Mouse (Mus musculus) lung, embryonic 14.5 days (tissue): ENCODE results near the gene Gm29666. TPM values are rescaled to one million over a fixed set of nuclear protein-coding genes. Genes with fewer than 3 reads are reported as not detected.

Source experiments
- ATAC-seq: fragments of 200-750 bp; cut with Nextera tagmentation; 2 replicates; pipeline ENCODE4 v1.8.0; 2017; ENCODE audit warnings: mild to moderate bottlenecking, moderate TSS enrichment, moderate library complexity; ENCODE audit not compliant: insufficient read depth
- DNase-seq: peaks from one replicate; pipeline ENCODE4 v3.0.0-alpha.2; 2015
- H3K27ac ChIP-seq: fragments of 300-500 bp; sonication (generic); 2 replicates; pipeline ENCODE4 v1.5.1; 2014; ENCODE audit warnings: low read depth, mild to moderate bottlenecking, moderate library complexity
- H3K27me3 ChIP-seq: fragments of 300-500 bp; sonication (generic); 2 replicates; pipeline ENCODE4 v1.6.1; 2014; ENCODE audit warnings: low read length, control low read depth; ENCODE audit not compliant: insufficient read depth
- H3K36me3 ChIP-seq: fragments of 300-500 bp; sonication (generic); 2 replicates; pipeline ENCODE4 v1.6.1; 2014; ENCODE audit warnings: control low read depth; ENCODE audit not compliant: insufficient read depth
- H3K4me1 ChIP-seq: fragments of 300-500 bp; sonication (generic); 2 replicates; pipeline ENCODE4 v1.6.1; 2014; ENCODE audit warnings: antibody characterized with exemption, control low read depth; ENCODE audit not compliant: insufficient read depth
- H3K4me2 ChIP-seq: fragments of 300-500 bp; sonication (generic); 2 replicates; pipeline ENCODE4 v1.6.1; 2014; ENCODE audit warnings: mild to moderate bottlenecking
- H3K4me3 ChIP-seq: fragments of 300-500 bp; sonication (generic); 2 replicates; pipeline ENCODE4 v1.5.1; 2014; ENCODE audit warnings: low read depth, low read length
- H3K9ac ChIP-seq: fragments of 300-500 bp; sonication (generic); 2 replicates; pipeline ENCODE4 v1.6.1; 2014
- H3K9me3 ChIP-seq: fragments of 300-500 bp; sonication (generic); 2 replicates; pipeline ENCODE4 v1.6.1; 2016; ENCODE audit warnings: low read depth, low read length, control low read depth
- CTCF ChIP-seq: IDR thresholded peaks from 2 replicates; pipeline ENCODE4 v1.5.1; 2016; ENCODE audit warnings: antibody characterized with exemption, low read depth
- WGBS: fragments of 180-500 bp; shearing (Covaris S2); extraction: QIAGEN DNeasy Blood & Tissue Kit; methylation state at CpG from one replicate; pipeline ENCODE4 v1.1.7; 2014; 5-methylcytosine and 5-hydroxymethylcytosine counted together
- polyA plus RNA-seq: library from polyadenylated mRNA; unstranded; fragments of >200 nt; fragmentation: Nextera tagmentation; extraction: Ambion mirVana; gene quantifications from 2 replicates; pipeline ENCODE4 v1.2.1, GENCODE M21; 2014

Gene Gm29666
- 0.47 and 0.63 TPM in 2 replicates for polyA plus RNA-seq

GRCm38 (mm10) chr15:84919938-84920337 is at the start of gene Gm29666:
Gm29666 (minus strand) TSS chr15:84920038.
- DNase-seq = no peak
- Histone ChIP-seq H3K4me3 (no peak within 1 kb of the TSS), H3K9ac (no peak within 1 kb of the TSS), H3K36me3 (no peaks in the 10 kb centered on the region), H3K27me3 (no peaks in the 10 kb centered on the region), H3K27ac (no peak within 1 kb of the TSS), H3K4me2 (no peak within 1 kb of the TSS), H3K4me1 (0 out of 2 replicates have a peak, but pooled peaks cover 5% of the 10 kb centered on the region), H3K9me3 (no peaks in the 10 kb centered on the region)
- 88% methylated on average over 3 of the region's 3 CpGs for WGBS
- ATAC-seq = no peak
- no peak for TF ChIP-seq CTCF

DNA sequence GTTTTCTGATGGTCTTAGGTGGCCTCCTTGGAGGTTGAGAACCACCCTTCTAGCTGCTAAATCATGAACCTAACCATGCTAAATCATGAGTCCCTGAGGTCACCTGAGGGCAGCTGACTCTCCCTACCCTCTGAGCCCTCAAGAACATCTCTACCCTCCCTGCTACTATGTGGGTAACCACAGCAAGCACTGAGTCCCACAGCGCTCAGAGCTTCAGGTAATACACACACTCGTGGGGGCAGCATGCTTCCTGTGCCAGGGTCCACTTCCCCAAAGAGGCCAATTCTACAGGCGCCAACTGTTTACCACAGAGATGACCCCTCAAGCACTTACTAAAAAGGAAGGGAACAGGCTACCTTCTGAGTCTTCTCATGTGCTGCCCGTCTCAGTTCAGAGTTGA is 48.7 kb upstream of the Gm29666 start:
- Histone ChIP-seq H3K36me3 (0 out of 2 replicates have a peak, but pooled peaks cover 3% of the 10 kb centered on the region), H3K27me3 (no peaks in the 10 kb centered on the region), H3K27ac (no peak overlapping the region), H3K9me3 (no peaks in the 10 kb centered on the region), H3K4me3 (no peak overlapping the region), H3K4me2 (no peak overlapping the region), H3K4me1 (no peaks in the 10 kb centered on the region), H3K9ac (no peak overlapping the region)
- 84% methylated on average over 4 of the region's 4 CpGs for WGBS
- ATAC-seq (no peak), DNase-seq (no peak)
- no peak for TF ChIP-seq CTCF

- no peak for ATAC-seq
- DNase-seq = peak; percentile 85
- Histone ChIP-seq H3K27ac (no peak overlapping the region), H3K36me3 (0 out of 2 replicates have a peak, but pooled peaks cover 3% of the 10 kb centered on the region), H3K9ac (no peak overlapping the region), H3K9me3 (no peaks in the 10 kb centered on the region), H3K4me3 (no peak overlapping the region), H3K27me3 (no peaks in the 10 kb centered on the region), H3K4me1 (no peaks in the 10 kb centered on the region), H3K4me2 (no peak overlapping the region)
- 54% methylated on average over 7 of the region's 7 CpGs for WGBS
- TF ChIP-seq CTCF = no peak
Measured at GRCm38 (mm10) chr15:84965575-84966360, 45.9 kb upstream of the Gm29666 start.

- no peak overlapping the region for H3K4me2 ChIP-seq
- H3K9ac ChIP-seq = no peak overlapping the region
- H3K4me3 ChIP-seq = no peak overlapping the region
- no peak overlapping the region for H3K27ac ChIP-seq
- no peak for DNase-seq
- no peaks in the 10 kb centered on the region for H3K4me1 ChIP-seq
- H3K9me3 ChIP-seq = no peaks in the 10 kb centered on the region
- no peaks in the 10 kb centered on the region for H3K27me3 ChIP-seq
- no peak for ATAC-seq
- 78% methylated on average over 5 of the region's 5 CpGs for WGBS
- no peaks in the 10 kb centered on the region for H3K36me3 ChIP-seq
- TF ChIP-seq CTCF = no peak
Measured at GRCm38 (mm10) chr15:84964771-84965170, 44.9 kb upstream of the Gm29666 start.

DNA sequence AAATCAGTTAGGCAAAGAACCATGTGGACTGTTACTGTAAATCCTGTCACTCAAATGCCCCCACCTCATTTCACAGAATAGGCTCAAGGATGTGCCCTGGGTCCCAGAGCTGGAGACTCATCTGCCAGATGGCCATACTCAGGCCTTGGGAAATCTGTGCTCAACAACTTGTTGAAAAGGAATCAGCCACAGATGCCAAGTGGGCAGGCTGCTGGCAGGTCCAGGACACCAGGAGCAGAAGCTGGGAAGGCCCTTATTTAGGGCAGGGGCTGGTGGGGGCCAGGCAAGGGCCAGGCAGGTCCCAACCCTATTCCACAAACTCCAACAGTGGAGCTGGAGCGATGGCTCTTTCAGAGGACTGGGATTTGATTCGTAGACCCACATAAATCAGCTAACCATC is 42.7 kb upstream of the Gm29666 start:
- Histone ChIP-seq H3K9me3 (no peaks in the 10 kb centered on the region), H3K27me3 (no peaks in the 10 kb centered on the region), H3K27ac (no peak overlapping the region), H3K4me2 (no peak overlapping the region), H3K36me3 (no peaks in the 10 kb centered on the region), H3K4me3 (no peak overlapping the region), H3K9ac (no peak overlapping the region), H3K4me1 (no peaks in the 10 kb centered on the region)
- WGBS = 80% methylated on average over 2 of the region's 2 CpGs
- TF ChIP-seq CTCF = no peak
- DNase-seq (no peak), ATAC-seq (no peak)

DNA sequence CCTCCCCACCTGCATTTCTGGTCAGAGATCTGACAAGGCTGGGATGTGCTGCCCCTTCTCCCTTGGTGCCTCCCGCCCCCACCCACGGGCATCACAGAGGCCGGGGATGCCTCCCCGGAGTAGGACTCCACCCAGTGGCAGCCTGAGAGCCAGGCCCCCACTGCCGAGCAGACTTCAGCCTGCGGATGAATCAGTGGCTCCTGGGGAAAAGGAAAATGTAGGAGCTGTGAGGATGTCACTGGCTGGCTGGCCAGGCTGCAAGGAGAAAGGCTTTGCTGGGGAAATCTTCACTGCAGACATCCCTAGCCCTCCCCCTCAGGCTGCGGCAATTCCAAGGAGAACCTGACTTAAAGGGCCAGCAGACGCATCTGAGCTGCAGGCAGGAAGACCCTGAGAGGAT is 40.9 kb upstream of the Gm29666 start:
- H3K9me3 ChIP-seq = no peaks in the 10 kb centered on the region
- no peak overlapping the region for H3K27ac ChIP-seq
- no peak for TF ChIP-seq CTCF
- no peak overlapping the region for H3K4me3 ChIP-seq
- H3K4me1 ChIP-seq = no peaks in the 10 kb centered on the region
- peaks cover 1% of the 10 kb centered on the region; the same call in 1 of the 2 replicates for H3K36me3 ChIP-seq
- no peak overlapping the region for H3K4me2 ChIP-seq
- H3K9ac ChIP-seq = no peak overlapping the region
- no peaks in the 10 kb centered on the region for H3K27me3 ChIP-seq
- WGBS = 32% methylated on average over 8 of the region's 8 CpGs
- no peak for ATAC-seq
- no peak for DNase-seq

GRCm38 (mm10) chr15:84959891-84960290 is 40.1 kb upstream of the Gm29666 start:
- no peak for TF ChIP-seq CTCF
- H3K27me3 ChIP-seq = no peaks in the 10 kb centered on the region
- no peak overlapping the region for H3K4me3 ChIP-seq
- no peaks in the 10 kb centered on the region for H3K4me1 ChIP-seq
- WGBS = 65% methylated on average over 6 of the region's 6 CpGs
- ATAC-seq (no peak), DNase-seq (no peak)
- H3K36me3 ChIP-seq = peaks cover 9% of the 10 kb centered on the region
- H3K9ac ChIP-seq = no peak overlapping the region
- no peaks in the 10 kb centered on the region for H3K9me3 ChIP-seq
- H3K4me2 ChIP-seq = no peak overlapping the region
- H3K27ac ChIP-seq = no peak overlapping the region
